Mouse (Mus musculus) cerebellum, adult 18-20 months (tissue): ENCODE measurements at regions not wholly inside any gene's neighbourhood (a gene's known extent, or its start where the extent isn't known, plus 50 kb on each side); places are given as distances from the start of the nearest gene placed in this dataset.

Experiments used
- DNase-seq, 2 experiments: peaks; one replicate each; pipeline ENCODE4 v3.0.0; 2021

GRCm38 (mm10) chr15:59954345-59954744 lies 62.1 kb downstream of the 4933412E24Rik start:
- DNase-seq: peak; percentile 15 to 23

- DNase-seq: no peak
Measured at GRCm38 (mm10) chr15:59953857-59954256, 62.6 kb downstream of the 4933412E24Rik start.

GRCm38 (mm10) chr15:59950617-59951216 lies 65.7 kb downstream of the 4933412E24Rik start:
- no peak for DNase-seq

- no peak for DNase-seq
Measured at GRCm38 (mm10) chr15:59945208-59945607, 71.2 kb downstream of the 4933412E24Rik start.

- DNase-seq: no peak
Measured at GRCm38 (mm10) chr15:59936486-59936885, 79.9 kb downstream of the 4933412E24Rik start.

- no peak for DNase-seq
Measured at GRCm38 (mm10) chr15:59913860-59914259, 102.6 kb downstream of the 4933412E24Rik start.

GRCm38 (mm10) chr15:59908300-59908699 lies 108.1 kb downstream of the 4933412E24Rik start:
- DNase-seq: no peak

GRCm38 (mm10) chr15:59905832-59906797 lies 110.3 kb downstream of the 4933412E24Rik start:
- no peak for DNase-seq

- no peak for DNase-seq
Measured at GRCm38 (mm10) chr15:59904741-59905140, 111.7 kb downstream of the 4933412E24Rik start.

- DNase-seq: no peak
Measured at GRCm38 (mm10) chr15:59888996-59889395, 127.4 kb downstream of the 4933412E24Rik start.

- no peak for DNase-seq
Measured at GRCm38 (mm10) chr15:59888131-59888459, 128.3 kb downstream of the 4933412E24Rik start.

GRCm38 (mm10) chr15:59887381-59888130 lies 128.9 kb downstream of the 4933412E24Rik start:
- no peak for DNase-seq

GRCm38 (mm10) chr15:59886036-59886435 lies 130.4 kb downstream of the 4933412E24Rik start:
- DNase-seq: no peak

GRCm38 (mm10) chr15:59882444-59882843 lies 134.0 kb downstream of the 4933412E24Rik start:
- no peak for DNase-seq

GRCm38 (mm10) chr15:59880426-59880825 lies 136.0 kb downstream of the 4933412E24Rik start:
- DNase-seq: no peak

GRCm38 (mm10) chr15:59879311-59879710 lies 137.1 kb downstream of the 4933412E24Rik start:
- DNase-seq: no peak

- DNase-seq: no peak
Measured at GRCm38 (mm10) chr15:59876279-59876742, 140.1 kb downstream of the 4933412E24Rik start.

GRCm38 (mm10) chr15:59866701-59867100 lies 149.7 kb downstream of the 4933412E24Rik start:
- DNase-seq: no peak

GRCm38 (mm10) chr15:59864746-59865499 lies 151.5 kb downstream of the 4933412E24Rik start:
- peak in 1 of 2 experiments; percentile 4 for DNase-seq

GRCm38 (mm10) chr15:59852271-59853000 lies 164.0 kb downstream of the 4933412E24Rik start:
- DNase-seq: no peak

GRCm38 (mm10) chr15:59845158-59845739 lies 171.2 kb downstream of the 4933412E24Rik start:
- no peak for DNase-seq
